Mouse (Mus musculus) ES-Bruce4 (cell line): ENCODE data around the gene Nfasc.

ENCODE experiments used
- CTCF ChIP-seq: IDR thresholded peaks from one replicate; pipeline ENCODE4 v1.8.1; 2011; ENCODE audit warnings: low read depth, low read length
- POLR2A ChIP-seq: IDR thresholded peaks from one replicate; pipeline ENCODE4 v1.8.1; 2011; ENCODE audit warnings: low read length; ENCODE audit not compliant: insufficient read depth

- TF ChIP-seq POLR2A (no peak), CTCF (no peak)
Observed at GRCm38 (mm10) chr1:132591399-132591930, 150.1 kb downstream of the Nfasc start.
